Mouse (Mus musculus): ENCODE measurements around the gene Etv6. TPM values are rescaled to one million over a fixed set of nuclear protein-coding genes. Genes with fewer than 3 reads are reported as not detected.
A peak's percentile ranks its signal among the peaks of the same experiment; 100 is the strongest.

The Etv6 gene
- total RNA-seq, 2 experiments from 2014 or later: 28.2 to 31.4 TPM

DNA sequence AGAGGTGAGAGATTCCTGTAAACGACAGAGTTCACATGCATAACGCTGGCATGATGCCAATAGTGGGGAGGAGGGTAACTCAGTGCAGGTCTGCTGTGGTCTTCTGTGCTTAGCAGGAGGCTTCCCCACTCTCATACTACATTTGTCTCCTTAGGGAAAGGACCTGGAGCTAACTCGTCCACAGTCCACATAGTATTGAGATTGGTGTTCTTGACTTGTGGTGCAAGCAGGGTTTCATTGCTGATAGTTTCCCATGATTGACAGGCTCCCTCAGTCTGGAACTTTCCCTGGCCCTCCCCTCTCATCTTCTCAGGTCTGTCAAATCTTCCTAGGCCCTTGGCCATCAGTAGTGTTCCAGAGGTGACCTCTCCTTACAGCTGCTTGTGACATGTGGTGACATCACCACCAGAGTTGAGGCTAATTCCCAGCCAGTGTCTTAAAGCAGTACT lies 108.2 kb downstream of the Etv6 start:
- DNase-seq: peak; percentile 27

- no peak for DNase-seq
Observed at GRCm38 (mm10) chr6:134144231-134145130, 109.0 kb downstream of the Etv6 start.

- DNase-seq: peak; percentile 26
Observed at GRCm38 (mm10) chr6:134147596-134148442, 112.3 kb downstream of the Etv6 start.

DNA sequence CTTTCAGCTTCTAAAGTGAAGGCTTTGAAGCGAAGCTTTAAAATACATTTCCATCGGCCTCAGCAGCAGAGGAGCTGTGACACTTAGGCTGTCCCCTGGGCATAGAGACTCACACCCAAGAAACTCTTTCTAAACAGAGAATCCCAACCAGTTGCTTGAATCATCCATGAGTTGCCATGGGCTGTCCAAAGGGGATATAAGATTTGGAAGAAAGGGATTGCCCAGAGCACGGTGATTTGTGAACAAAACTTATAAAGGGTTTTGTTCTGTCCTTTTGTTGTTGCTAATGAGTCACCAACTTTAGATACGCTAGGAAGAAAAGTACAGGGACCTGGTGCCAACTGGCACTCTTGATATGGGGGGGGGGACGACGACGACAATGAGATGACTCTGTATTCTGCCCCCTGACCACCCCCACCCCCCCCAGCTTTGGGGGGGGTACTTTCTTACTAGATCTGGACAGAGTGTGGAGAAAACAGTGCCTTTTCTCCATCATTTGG lies 113.0 kb downstream of the Etv6 start:
- DNase-seq: no peak

GRCm38 (mm10) chr6:134149606-134150005 lies 114.1 kb downstream of the Etv6 start:
- DNase-seq: no peak

DNA sequence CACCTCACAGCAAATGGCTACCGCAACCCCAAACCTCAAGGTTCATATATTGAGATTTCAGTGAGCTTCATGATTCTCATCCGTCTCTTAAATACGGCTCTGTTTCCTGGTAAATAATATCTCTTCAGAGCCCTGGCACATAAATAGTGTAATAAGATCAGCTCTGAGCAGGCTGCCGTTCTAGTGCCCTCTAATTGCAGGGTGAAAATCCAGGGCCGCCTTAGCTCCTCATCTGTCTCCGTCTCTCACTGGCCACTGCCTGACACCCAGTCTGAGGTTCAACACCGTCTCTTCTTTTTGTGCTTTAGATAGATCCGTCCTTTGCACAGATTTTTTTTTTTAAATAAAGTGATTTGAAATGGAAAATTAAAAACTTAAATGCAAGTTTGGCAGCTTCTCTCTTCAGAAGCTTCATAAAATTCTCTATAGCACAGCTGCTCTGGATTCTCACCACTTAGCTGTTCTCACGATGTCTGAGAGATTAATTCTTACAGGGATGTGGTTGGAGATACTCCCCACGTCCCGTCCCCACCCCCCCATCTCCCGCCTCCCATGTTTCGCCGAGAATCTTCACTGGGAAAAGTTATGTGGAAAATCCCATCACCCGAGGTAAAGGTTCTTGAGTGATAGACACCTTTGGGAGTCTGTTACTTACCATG lies 115.7 kb downstream of the Etv6 start:
- DNase-seq: no peak

DNA sequence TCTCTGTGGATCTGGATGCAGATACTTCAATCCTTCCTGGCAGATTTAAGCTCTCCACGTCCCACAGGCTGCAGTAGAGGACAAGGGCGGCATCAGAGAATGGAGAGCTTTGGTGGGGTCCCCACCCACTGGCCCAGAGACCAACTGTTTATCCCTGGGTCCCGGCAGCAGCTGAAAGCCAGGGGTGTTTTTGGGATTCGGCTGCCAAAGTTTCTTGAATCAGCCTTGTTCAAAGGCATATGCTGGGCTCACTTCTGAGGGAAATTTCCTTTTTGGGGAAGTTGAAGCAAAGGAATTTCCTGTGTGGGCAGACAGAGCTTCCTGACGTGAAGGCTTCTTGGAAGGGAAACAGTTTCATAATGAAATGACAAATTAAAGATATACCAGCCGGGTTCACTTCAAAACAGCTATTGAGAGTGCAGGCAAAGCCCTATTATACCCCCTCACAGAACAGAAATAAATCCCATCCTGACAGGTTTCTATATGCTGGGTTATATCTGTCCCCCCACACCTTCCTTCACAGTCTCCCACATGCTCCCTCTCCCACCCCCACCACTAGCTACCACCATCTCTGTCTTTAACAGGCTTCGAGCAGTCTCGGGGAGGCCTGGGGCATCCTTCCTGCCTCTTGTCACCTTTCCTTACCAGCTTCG lies 116.5 kb downstream of the Etv6 start:
- peak; percentile 30 for DNase-seq

DNA sequence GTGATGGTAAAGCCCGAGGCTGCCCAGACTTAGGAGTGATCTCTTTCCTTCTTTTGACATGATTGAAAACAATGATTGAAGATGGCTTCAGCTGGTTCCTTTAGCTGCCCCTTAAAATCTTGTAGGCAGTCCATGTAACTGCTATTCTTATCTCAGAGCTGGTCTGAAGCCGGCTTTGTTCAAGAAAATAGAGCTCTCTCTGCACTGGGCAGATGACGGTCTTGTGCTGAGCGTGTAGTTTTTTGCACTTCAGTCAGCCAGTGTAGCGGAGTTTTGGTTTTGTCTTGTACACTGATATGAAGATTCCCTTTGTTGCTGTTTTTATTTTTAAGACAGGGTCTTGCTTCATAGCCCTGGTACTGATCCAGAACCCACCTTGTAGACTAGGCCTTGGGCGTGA lies 117.0 kb downstream of the Etv6 start:
- no peak for DNase-seq

- DNase-seq: no peak
Observed at GRCm38 (mm10) chr6:134154746-134155145, 119.2 kb downstream of the Etv6 start.

- no peak for DNase-seq
Observed at GRCm38 (mm10) chr6:134155900-134156623, 120.6 kb downstream of the Etv6 start.

DNA sequence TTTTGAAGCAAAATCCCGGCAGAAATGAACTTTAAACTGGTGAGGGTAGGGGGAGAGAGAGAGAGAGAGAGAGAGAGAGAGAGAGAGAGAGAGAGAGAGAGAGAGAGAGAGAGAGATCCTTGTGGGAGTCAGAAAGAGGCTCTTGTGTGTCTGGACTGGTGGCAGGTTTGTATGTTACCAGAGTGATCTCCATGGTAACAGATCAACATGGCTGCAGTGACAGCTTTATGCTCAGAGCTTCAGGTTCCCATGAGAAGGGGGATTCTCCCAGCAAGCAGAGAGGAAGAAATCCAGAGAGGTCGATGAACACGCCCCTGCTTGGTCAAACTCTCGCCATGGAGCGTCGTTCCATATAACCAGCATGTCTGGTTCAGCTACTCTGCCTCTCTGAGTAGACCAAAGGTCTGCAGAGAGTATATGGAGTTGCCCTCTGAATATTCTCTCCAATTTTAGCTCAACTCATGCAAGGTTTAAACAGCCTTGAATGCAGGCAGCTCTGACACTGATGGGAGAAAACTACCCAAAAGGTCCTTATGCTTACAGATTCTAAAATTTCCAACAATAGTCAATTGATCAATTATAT lies 122.1 kb downstream of the Etv6 start:
- DNase-seq: no peak

- no peak for DNase-seq
Observed at GRCm38 (mm10) chr6:134158201-134158600, 122.7 kb downstream of the Etv6 start.

GRCm38 (mm10) chr6:134159672-134160071 lies 124.2 kb downstream of the Etv6 start:
- no peak for DNase-seq

GRCm38 (mm10) chr6:134161040-134161439 lies 125.5 kb downstream of the Etv6 start:
- DNase-seq: no peak

DNA sequence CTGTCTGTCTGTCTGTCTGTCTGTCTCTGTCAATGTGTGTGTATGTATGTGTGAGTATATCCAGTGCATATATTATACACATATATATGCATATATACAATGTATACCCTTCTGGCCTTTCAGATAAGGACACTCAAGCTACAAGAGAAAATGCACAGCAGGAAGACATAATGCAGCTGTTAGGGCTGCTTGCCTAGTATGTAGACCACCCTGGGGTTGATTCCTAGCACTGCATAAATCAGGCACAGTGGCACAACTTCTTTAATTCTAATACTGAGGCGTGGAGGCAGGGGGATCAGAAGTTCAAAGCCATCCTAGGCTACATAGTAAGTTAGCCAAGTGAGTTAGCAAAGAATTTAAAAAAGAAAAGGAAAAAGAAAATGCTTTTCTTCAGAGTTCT lies 127.8 kb downstream of the Etv6 start:
- no peak for DNase-seq

- no peak for DNase-seq
Observed at GRCm38 (mm10) chr6:134164356-134164755, 128.9 kb downstream of the Etv6 start.

DNA sequence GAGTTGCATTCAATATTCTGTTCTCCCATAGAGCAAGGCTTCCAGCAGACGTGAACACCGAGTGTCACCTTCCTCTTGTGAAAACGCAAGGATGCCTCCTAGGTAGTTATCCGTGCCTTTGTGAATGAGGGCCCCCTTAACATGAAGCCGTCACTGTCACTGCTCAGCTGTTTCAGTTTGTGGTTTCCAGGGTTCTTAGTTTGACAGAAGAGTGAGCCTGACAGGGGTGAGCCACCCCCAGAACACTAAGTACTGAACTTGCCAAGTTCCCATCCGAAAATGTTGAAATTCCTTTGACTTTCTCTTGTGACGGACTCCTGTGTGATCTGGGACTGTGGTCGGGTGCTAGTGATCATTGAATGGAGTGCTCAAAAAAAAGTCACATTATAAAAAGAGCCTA lies 129.5 kb downstream of the Etv6 start:
- DNase-seq: no peak

GRCm38 (mm10) chr6:134167963-134168362 lies 132.5 kb downstream of the Etv6 start:
- DNase-seq: no peak

GRCm38 (mm10) chr6:134168799-134169198 lies 133.3 kb downstream of the Etv6 start:
- no peak for DNase-seq

GRCm38 (mm10) chr6:134171235-134171634 lies 135.7 kb downstream of the Etv6 start:
- DNase-seq: no peak
